Mouse (Mus musculus) liver, embryonic 13.5 days (tissue): Measurements from ENCODE around the gene Cbx5. TPM values are rescaled to one million over a fixed set of nuclear protein-coding genes. Genes with fewer than 3 reads are reported as not detected.

ENCODE experiments used
- ATAC-seq: fragments of 200-750 bp; cut with Nextera tagmentation; 2 replicates; pipeline ENCODE4 v1.8.0; 2017; ENCODE audit warnings: low read depth, mild to moderate bottlenecking, moderate number of reproducible peaks, moderate library complexity
- DNase-seq: peaks from one replicate; pipeline ENCODE4 v3.0.0; 2022
- H3K27ac ChIP-seq: fragments of 300-500 bp; sonication (generic); 2 replicates; pipeline ENCODE4 v1.5.1; 2015; ENCODE audit warnings: moderate library complexity, mild to moderate bottlenecking, inconsistent platforms
- H3K27me3 ChIP-seq: fragments of 300-500 bp; sonication (generic); 2 replicates; pipeline ENCODE4 v1.6.1; 2015; ENCODE audit warnings: mild to moderate bottlenecking, inconsistent platforms
- H3K36me3 ChIP-seq: fragments of 300-500 bp; sonication (generic); 2 replicates; pipeline ENCODE4 v1.6.1; 2015; ENCODE audit warnings: mild to moderate bottlenecking, inconsistent platforms
- H3K4me1 ChIP-seq: fragments of 300-500 bp; sonication (generic); replicated peaks from 2 replicates; pipeline ENCODE4 v1.6.1; 2015; ENCODE audit warnings: inconsistent platforms
- H3K4me2 ChIP-seq: fragments of 300-500 bp; sonication (generic); 2 replicates; pipeline ENCODE4 v1.6.1; 2015; ENCODE audit warnings: inconsistent platforms, mild to moderate bottlenecking, moderate library complexity
- H3K4me3 ChIP-seq: fragments of 300-500 bp; sonication (generic); replicated peaks from 2 replicates; pipeline ENCODE4 v1.5.1; 2015; ENCODE audit warnings: mild to moderate bottlenecking, inconsistent platforms
- H3K9ac ChIP-seq: fragments of 300-500 bp; sonication (generic); 2 replicates; pipeline ENCODE4 v1.6.1; 2015; ENCODE audit warnings: mild to moderate bottlenecking, inconsistent platforms
- H3K9me3 ChIP-seq: fragments of 300-500 bp; sonication (generic); replicated peaks from 2 replicates; pipeline ENCODE4 v1.6.1; 2016; ENCODE audit warnings: inconsistent platforms
- WGBS: fragments of 180-500 bp; shearing (Covaris S2); methylation state at CpG from one replicate; pipeline ENCODE4 v1.1.7; 2015; ENCODE audit not compliant: insufficient replicate concordance; 5-methylcytosine and 5-hydroxymethylcytosine counted together
- polyA plus RNA-seq: library from polyadenylated mRNA; unstranded; fragments of >200 nt; fragmentation: Nextera tagmentation; extraction: Ambion mirVana; gene quantifications from 2 replicates; pipeline ENCODE4 v1.2.1, GENCODE M21; 2015

Cbx5 gene
- polyA plus RNA-seq, 1 experiment from 2014 or later, result 61.1 TPM

- WGBS, result 1% methylated on average over 21 of the region's 21 CpGs
- Histone ChIP-seq H3K9ac (peak overlapping the region; percentile 41; the same call in 1 of the 2 replicates), H3K4me3 (peak overlapping the region; percentile 44), H3K4me1 (peaks cover 18% of the 10 kb centered on the region), H3K27me3 (peaks cover 68% of the 10 kb centered on the region), H3K36me3 (no peaks in the 10 kb centered on the region), H3K4me2 (peak overlapping the region; percentile 71), H3K27ac (no peak overlapping the region), H3K9me3 (no peaks in the 10 kb centered on the region)
- DNase-seq (peak; percentile 61), ATAC-seq (peak; percentile 30; the same call in 1 of the 2 replicates)
Observed at GRCm38 (mm10) chr15:103183135-103183534, 56.5 kb downstream of the Cbx5 start.

- H3K27me3 ChIP-seq, result peaks cover 76% of the 10 kb centered on the region
- H3K4me3 ChIP-seq, result peak overlapping the region; percentile 44
- H3K9ac ChIP-seq, result no peak overlapping the region
- H3K4me2 ChIP-seq, result peak overlapping the region; percentile 71
- DNase-seq (peak; percentile 66), ATAC-seq (peak; percentile 56)
- no peaks in the 10 kb centered on the region for H3K9me3 ChIP-seq
- WGBS, result 2% methylated on average over 48 of the region's 48 CpGs
- H3K27ac ChIP-seq, result no peak overlapping the region
- H3K36me3 ChIP-seq, result no peaks in the 10 kb centered on the region
- peaks cover 25% of the 10 kb centered on the region for H3K4me1 ChIP-seq
Observed at GRCm38 (mm10) chr15:103182166-103182790, 57.3 kb downstream of the Cbx5 start.

- no peak overlapping the region for H3K9ac ChIP-seq
- H3K4me2 ChIP-seq, result no peak overlapping the region
- H3K36me3 ChIP-seq, result no peaks in the 10 kb centered on the region
- DNase-seq (no peak), ATAC-seq (no peak)
- H3K4me1 ChIP-seq, result peaks cover 29% of the 10 kb centered on the region
- H3K9me3 ChIP-seq, result no peaks in the 10 kb centered on the region
- H3K4me3 ChIP-seq, result no peak overlapping the region
- H3K27ac ChIP-seq, result no peak overlapping the region
- peaks cover 95% of the 10 kb centered on the region for H3K27me3 ChIP-seq
Observed at GRCm38 (mm10) chr15:103180406-103180805, 59.2 kb downstream of the Cbx5 start.

- no peak for ATAC-seq
- DNase-seq, result no peak
- no peak overlapping the region for H3K4me2 ChIP-seq
- no peak overlapping the region for H3K27ac ChIP-seq
- peaks cover 98% of the 10 kb centered on the region for H3K27me3 ChIP-seq
- peaks cover 27% of the 10 kb centered on the region for H3K4me1 ChIP-seq
- H3K9me3 ChIP-seq, result no peaks in the 10 kb centered on the region
- H3K36me3 ChIP-seq, result no peaks in the 10 kb centered on the region
- H3K4me3 ChIP-seq, result no peak overlapping the region
- 63% methylated on average over 1 of the region's 1 CpGs for WGBS
- H3K9ac ChIP-seq, result no peak overlapping the region
Observed at GRCm38 (mm10) chr15:103178767-103179166, 60.8 kb downstream of the Cbx5 start.

- no peak overlapping the region for H3K9ac ChIP-seq
- ATAC-seq (no peak), DNase-seq (no peak)
- H3K4me3 ChIP-seq, result no peak overlapping the region
- no peaks in the 10 kb centered on the region for H3K9me3 ChIP-seq
- no peak overlapping the region for H3K4me2 ChIP-seq
- H3K27ac ChIP-seq, result no peak overlapping the region
- no peaks in the 10 kb centered on the region for H3K36me3 ChIP-seq
- H3K27me3 ChIP-seq, result peaks cover 98% of the 10 kb centered on the region
- H3K4me1 ChIP-seq, result peaks cover 21% of the 10 kb centered on the region
- WGBS, result 3% methylated on average over 12 of the region's 12 CpGs
Observed at GRCm38 (mm10) chr15:103178137-103178536, 61.5 kb downstream of the Cbx5 start.

GRCm38 (mm10) chr15:103177611-103178041 is 62.0 kb downstream of the Cbx5 start:
- Histone ChIP-seq H3K27me3 (peaks cover 98% of the 10 kb centered on the region), H3K4me2 (peak overlapping the region; percentile 29), H3K36me3 (no peaks in the 10 kb centered on the region), H3K9me3 (no peaks in the 10 kb centered on the region), H3K9ac (0 out of 2 replicates have a peak overlapping the region, but pooled peaks have one; percentile 9), H3K4me1 (peaks cover 15% of the 10 kb centered on the region), H3K4me3 (no peak overlapping the region), H3K27ac (no peak overlapping the region)
- no peak for ATAC-seq
- 4% methylated on average over 12 of the region's 12 CpGs for WGBS
- no peak for DNase-seq

- DNase-seq, result peak; percentile 73
- no peak overlapping the region for H3K9ac ChIP-seq
- no peak overlapping the region for H3K27ac ChIP-seq
- no peaks in the 10 kb centered on the region for H3K9me3 ChIP-seq
- peaks cover 100% of the 10 kb centered on the region for H3K27me3 ChIP-seq
- no peaks in the 10 kb centered on the region for H3K36me3 ChIP-seq
- 1% methylated on average over 18 of the region's 18 CpGs for WGBS
- peak; percentile 60 for ATAC-seq
- H3K4me2 ChIP-seq, result 0 out of 2 replicates have a peak overlapping the region, but pooled peaks have one; percentile 29
- peaks cover 11% of the 10 kb centered on the region for H3K4me1 ChIP-seq
- no peak overlapping the region for H3K4me3 ChIP-seq
Observed at GRCm38 (mm10) chr15:103176874-103177421, 62.7 kb downstream of the Cbx5 start.

GRCm38 (mm10) chr15:103173251-103173650 is 66.4 kb downstream of the Cbx5 start:
- Histone ChIP-seq H3K36me3 (no peaks in the 10 kb centered on the region), H3K4me3 (no peak overlapping the region), H3K4me2 (no peak overlapping the region), H3K4me1 (peaks cover 38% of the 10 kb centered on the region), H3K9ac (no peak overlapping the region), H3K27me3 (peaks cover 100% of the 10 kb centered on the region), H3K9me3 (no peaks in the 10 kb centered on the region), H3K27ac (no peak overlapping the region)
- ATAC-seq (no peak), DNase-seq (no peak)
- WGBS, result 71% methylated on average over 5 of the region's 5 CpGs

- 11% methylated on average over 10 of the region's 10 CpGs for WGBS
- H3K9ac ChIP-seq, result no peak overlapping the region
- H3K4me1 ChIP-seq, result peaks cover 35% of the 10 kb centered on the region
- DNase-seq (no peak), ATAC-seq (no peak)
- H3K36me3 ChIP-seq, result no peaks in the 10 kb centered on the region
- peaks cover 100% of the 10 kb centered on the region for H3K27me3 ChIP-seq
- no peak overlapping the region for H3K27ac ChIP-seq
- H3K4me2 ChIP-seq, result no peak overlapping the region
- no peak overlapping the region for H3K4me3 ChIP-seq
- H3K9me3 ChIP-seq, result no peaks in the 10 kb centered on the region
Observed at GRCm38 (mm10) chr15:103172537-103172936, 67.1 kb downstream of the Cbx5 start.

GRCm38 (mm10) chr15:103171276-103171675 is 68.3 kb downstream of the Cbx5 start:
- Histone ChIP-seq H3K9me3 (no peaks in the 10 kb centered on the region), H3K4me1 (peaks cover 28% of the 10 kb centered on the region), H3K9ac (no peak overlapping the region), H3K27me3 (peaks cover 100% of the 10 kb centered on the region), H3K36me3 (no peaks in the 10 kb centered on the region), H3K4me2 (no peak overlapping the region), H3K4me3 (no peak overlapping the region), H3K27ac (no peak overlapping the region)
- 18% methylated on average over 8 of the region's 8 CpGs for WGBS
- ATAC-seq (no peak), DNase-seq (no peak)

GRCm38 (mm10) chr15:103170316-103170679 is 69.3 kb downstream of the Cbx5 start:
- Histone ChIP-seq H3K27ac (no peak overlapping the region), H3K36me3 (no peaks in the 10 kb centered on the region), H3K4me1 (peaks cover 32% of the 10 kb centered on the region), H3K27me3 (peaks cover 96% of the 10 kb centered on the region), H3K9me3 (no peaks in the 10 kb centered on the region), H3K9ac (0 out of 2 replicates have a peak overlapping the region, but pooled peaks have one; percentile 9), H3K4me2 (peak overlapping the region; percentile 72; the same call in 1 of the 2 replicates), H3K4me3 (peak overlapping the region; percentile 60)
- no peak for ATAC-seq
- 7% methylated on average over 13 of the region's 16 CpGs for WGBS
- DNase-seq, result no peak
